Mouse (Mus musculus) E14TG2a.4 (cell line): ENCODE results near the gene Kdelc1.

Experiments
- H3K27me3 ChIP-seq: 2 replicates; pipeline ENCODE4 v1.6.1; 2014; ENCODE audit warnings: low read length, control low read depth; ENCODE audit not compliant: insufficient read depth
- H3K36me3 ChIP-seq: 2 replicates; pipeline ENCODE4 v1.6.1; 2014; ENCODE audit warnings: low read length, control low read depth; ENCODE audit not compliant: insufficient read depth
- H3K4me1 ChIP-seq: replicated peaks from 2 replicates; pipeline ENCODE4 v1.6.1; 2014; ENCODE audit warnings: low read depth, low read length, control low read depth
- H3K4me3 ChIP-seq: replicated peaks from 2 replicates; pipeline ENCODE4 v1.5.1; 2014; ENCODE audit warnings: mild to moderate bottlenecking, low read length
- H3K9me3 ChIP-seq: 2 replicates; pipeline ENCODE4 v1.6.1; 2014; ENCODE audit warnings: low read length, control low read depth
- CTCF ChIP-seq: conservative IDR thresholded peaks from 2 replicates; pipeline ENCODE4 v1.5.1; 2014; ENCODE audit warnings: low read length
- NANOG ChIP-seq: IDR thresholded peaks from 2 replicates; pipeline ENCODE4 v1.6.1; 2014; ENCODE audit warnings: borderline replicate concordance, low read length, mixed read lengths
- POU5F1 ChIP-seq: IDR thresholded peaks from 2 replicates; pipeline ENCODE4 v1.6.1; 2014; ENCODE audit warnings: low read length, borderline replicate concordance

Kdelc1 gene

DNA sequence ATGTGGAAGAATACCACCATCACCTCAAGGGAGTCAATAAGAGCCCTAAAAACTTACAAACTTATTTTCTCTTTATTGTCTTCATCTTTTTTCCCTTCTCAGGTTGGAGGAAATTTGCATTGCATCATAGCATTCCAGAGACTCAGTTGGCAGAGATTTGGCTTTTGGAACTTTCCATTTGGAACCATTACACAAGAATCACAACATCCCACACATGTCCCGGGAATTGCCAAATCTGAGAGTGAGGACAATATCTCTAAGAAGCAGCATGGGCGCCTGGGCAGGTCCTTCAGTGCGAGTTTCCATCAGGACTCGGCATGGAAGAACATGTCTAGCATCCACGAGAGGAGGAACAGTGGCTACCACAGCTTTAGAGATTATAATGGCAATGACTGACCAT lies 24.1 kb upstream of the Kdelc1 start:
- Histone ChIP-seq H3K9me3 (no peaks in the 10 kb centered on the region), H3K4me3 (no peak overlapping the region), H3K27me3 (0 out of 2 replicates have a peak, but pooled peaks cover 4% of the 10 kb centered on the region), H3K4me1 (peaks cover 6% of the 10 kb centered on the region; the same call in 1 of the 2 replicates), H3K36me3 (peaks cover 7% of the 10 kb centered on the region)
- TF ChIP-seq CTCF (no peak), NANOG (no peak), POU5F1 (no peak)

DNA sequence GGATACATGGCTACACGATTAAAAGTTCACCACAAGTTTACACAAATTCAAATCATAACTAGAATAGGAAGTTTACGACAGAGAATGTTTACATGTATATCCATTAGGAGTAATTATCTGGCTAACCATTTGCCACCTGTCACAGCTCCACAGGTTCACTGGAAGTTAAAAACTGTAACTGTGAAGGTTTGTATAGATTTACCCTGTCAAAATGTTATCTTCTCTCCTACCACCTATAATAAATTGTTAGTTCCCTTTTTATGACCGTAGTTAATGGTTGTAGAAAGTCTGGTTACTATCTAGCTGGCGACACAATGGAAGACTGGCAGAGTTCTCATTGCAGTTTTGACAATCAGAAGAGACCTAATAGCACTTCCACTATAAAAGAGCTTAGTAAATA lies 21.6 kb upstream of the Kdelc1 start:
- Histone ChIP-seq H3K4me3 (no peak overlapping the region), H3K36me3 (peaks cover 7% of the 10 kb centered on the region), H3K4me1 (no peaks in the 10 kb centered on the region), H3K27me3 (0 out of 2 replicates have a peak, but pooled peaks cover under 1% of the 10 kb centered on the region), H3K9me3 (no peaks in the 10 kb centered on the region)
- TF ChIP-seq POU5F1 (no peak), NANOG (no peak), CTCF (no peak)

DNA sequence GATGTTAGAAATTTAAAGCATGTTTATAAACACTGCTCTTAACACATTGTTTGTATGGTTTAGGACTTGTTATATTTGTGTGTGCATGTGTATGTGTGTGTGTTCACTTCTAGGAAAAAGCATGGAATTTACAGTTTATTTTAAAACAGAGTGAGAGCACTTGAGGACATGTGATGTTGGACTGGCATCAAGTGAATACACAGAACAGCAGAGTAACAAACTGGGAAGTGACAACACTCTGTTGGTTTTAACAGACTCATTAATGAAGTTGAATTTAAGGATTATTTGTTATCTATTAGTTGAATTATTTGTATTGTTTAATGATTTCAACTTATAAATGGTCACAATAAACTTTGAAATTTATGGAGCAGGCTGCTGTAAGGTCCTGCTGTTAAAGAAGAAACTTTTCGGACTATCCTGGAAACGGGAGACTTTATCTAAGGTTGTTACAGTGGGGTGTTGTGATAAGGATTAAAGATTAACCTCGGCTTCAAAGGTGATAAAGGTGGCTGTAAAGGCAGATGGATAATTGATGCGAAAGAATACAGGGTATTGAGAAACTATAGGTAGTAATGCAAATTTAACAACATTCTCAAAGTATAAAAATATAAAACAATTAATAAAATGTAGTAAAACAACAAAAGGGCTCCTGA lies 11.4 kb upstream of the Kdelc1 start:
- Histone ChIP-seq H3K4me3 (no peak overlapping the region), H3K9me3 (no peaks in the 10 kb centered on the region), H3K4me1 (no peaks in the 10 kb centered on the region), H3K36me3 (peaks cover 3% of the 10 kb centered on the region; the same call in 1 of the 2 replicates), H3K27me3 (no peaks in the 10 kb centered on the region)
- no peak for TF ChIP-seq NANOG
- no peak for TF ChIP-seq POU5F1
- no peak for TF ChIP-seq CTCF

DNA sequence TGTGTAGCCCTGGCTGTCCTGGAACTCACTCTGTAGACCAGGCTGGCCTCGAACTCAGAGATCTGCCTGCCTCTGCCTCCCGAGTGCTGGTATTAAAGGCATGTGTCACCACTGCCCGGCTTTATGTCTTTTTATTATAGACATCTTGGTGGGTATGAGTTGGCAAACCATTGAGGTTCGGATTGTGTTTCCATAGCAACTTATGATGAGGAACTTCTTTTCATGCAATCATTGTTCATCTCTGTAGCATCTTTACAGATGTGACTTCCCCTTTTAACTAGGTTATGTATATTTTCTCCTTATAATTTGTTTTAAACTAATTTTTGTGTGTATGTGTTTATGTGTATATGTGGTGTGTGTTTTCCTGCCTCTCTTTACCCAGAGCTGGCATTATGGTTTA lies 7.0 kb upstream of the Kdelc1 start:
- no peaks in the 10 kb centered on the region for H3K9me3 ChIP-seq
- TF ChIP-seq NANOG (no peak), POU5F1 (no peak), CTCF (no peak)
- H3K36me3 ChIP-seq: peaks cover 3% of the 10 kb centered on the region; the same call in 1 of the 2 replicates
- H3K4me3 ChIP-seq: no peak overlapping the region
- no peaks in the 10 kb centered on the region for H3K27me3 ChIP-seq
- H3K4me1 ChIP-seq: no peaks in the 10 kb centered on the region

DNA sequence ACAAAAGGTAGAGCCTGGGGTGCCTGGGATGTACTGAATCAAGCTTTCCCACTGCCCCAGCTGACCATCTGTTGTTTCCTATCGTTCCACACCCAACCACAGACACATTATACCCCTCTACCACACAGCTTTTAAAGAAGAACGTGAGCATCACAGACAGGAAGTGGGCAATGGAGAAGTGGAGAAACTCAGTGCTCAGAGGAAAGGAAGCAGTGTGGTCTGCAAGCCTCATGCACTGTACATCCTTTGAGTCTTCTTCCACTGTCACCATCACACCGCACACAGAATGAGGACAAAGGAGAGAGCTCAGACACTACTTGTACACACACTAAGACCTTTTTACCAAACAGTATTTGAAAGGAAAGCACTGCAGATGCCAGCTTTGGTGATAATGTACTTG lies 3.6 kb upstream of the Kdelc1 start:
- Histone ChIP-seq H3K4me3 (no peak overlapping the region), H3K36me3 (0 out of 2 replicates have a peak, but pooled peaks cover 3% of the 10 kb centered on the region), H3K4me1 (peaks cover 11% of the 10 kb centered on the region), H3K27me3 (no peaks in the 10 kb centered on the region), H3K9me3 (no peaks in the 10 kb centered on the region)
- TF ChIP-seq NANOG (no peak), POU5F1 (no peak), CTCF (no peak)

DNA sequence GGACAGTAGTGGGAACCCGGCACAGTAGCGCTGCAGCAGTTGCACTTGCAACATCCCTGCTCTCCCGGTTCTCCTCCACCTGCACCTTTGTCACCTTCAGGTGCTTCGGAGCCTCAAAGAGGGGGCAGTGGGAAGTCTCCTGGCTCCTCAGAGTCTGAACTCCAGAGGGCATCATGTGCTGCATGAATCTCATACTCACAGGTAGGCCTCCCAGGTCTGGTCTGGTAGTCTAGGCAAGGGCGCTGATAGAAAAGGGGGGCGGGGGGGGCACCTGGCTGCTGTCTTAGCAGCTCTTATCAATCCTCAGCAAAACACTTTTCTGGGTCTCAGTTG lies 1.4 kb upstream of the Kdelc1 start:
- Histone ChIP-seq H3K36me3 (peaks cover 13% of the 10 kb centered on the region), H3K9me3 (no peaks in the 10 kb centered on the region), H3K4me3 (peak overlapping the region; percentile 96), H3K4me1 (peaks cover 11% of the 10 kb centered on the region), H3K27me3 (no peaks in the 10 kb centered on the region)
- TF ChIP-seq CTCF (no peak), POU5F1 (no peak), NANOG (no peak)

DNA sequence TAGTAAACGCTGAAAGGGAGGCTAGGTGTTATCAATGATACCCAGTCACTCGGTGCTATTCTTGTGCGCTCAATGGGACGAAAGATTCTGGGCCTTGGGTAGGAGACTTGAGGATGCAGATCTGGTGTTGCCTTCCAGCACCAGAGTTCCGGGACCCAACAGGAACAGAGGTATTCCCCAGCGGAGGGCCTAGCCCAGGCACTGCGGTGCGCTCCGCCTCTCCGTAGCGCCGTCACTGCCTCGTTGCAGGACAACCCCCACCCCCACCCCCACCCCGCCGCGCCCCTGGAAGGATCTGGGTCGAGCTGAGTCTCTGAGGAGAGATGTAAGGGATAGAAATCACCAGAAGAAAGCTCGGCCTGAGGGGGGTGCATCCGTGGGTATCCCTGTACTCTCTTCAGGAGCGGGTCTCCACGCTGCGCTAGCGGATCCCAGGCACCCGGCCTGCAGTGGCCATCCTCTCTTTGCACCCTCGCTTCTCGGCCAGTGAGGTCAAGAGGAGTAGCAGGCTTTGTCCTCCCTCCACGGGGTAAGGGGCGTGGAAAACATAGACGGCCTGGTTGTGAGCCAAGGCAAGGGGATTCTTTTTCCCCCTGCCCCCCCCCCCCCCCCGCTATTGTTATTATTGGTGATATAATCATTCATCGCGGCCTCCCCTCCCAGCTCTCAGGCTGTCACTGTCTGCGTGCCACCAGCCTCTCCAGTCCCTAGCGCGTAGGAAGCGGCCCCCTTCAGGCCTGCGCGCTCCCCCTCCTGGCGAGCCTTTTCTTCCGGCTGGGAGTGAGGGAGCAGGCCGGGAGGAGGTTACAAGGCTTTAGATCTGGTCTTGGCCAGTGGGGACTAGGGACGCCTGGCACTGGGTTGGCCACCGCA lies 829 bp upstream of the Kdelc1 start:
- H3K9me3 ChIP-seq: no peaks in the 10 kb centered on the region
- peak overlapping the region; percentile 96 for H3K4me3 ChIP-seq
- peak; percentile 8; the same call in 1 of the 2 replicates for TF ChIP-seq CTCF
- TF ChIP-seq POU5F1: no peak
- H3K36me3 ChIP-seq: peaks cover 19% of the 10 kb centered on the region
- peaks cover 11% of the 10 kb centered on the region for H3K4me1 ChIP-seq
- no peaks in the 10 kb centered on the region for H3K27me3 ChIP-seq

DNA sequence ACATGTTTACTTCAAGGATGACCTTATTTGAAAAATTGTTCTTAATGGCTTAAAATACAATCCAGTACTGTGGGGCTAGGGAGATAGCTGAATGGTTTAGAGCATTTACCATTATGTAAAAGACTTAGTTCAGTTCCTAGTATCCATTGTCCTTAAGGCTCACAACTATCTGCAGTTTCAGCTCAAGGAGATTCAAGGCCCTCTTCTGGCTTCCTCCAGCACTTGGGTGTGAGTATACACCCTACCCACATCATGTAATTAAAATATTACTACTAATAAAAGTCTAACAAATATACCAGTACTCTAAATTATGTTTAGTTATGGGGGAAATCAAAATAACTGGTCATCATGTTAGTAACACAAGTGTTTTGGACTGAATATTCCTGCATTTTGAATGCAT lies 1.0 kb downstream of the Kdelc1 start:
- TF ChIP-seq NANOG: no peak
- TF ChIP-seq POU5F1: no peak
- TF ChIP-seq CTCF: no peak
- peaks cover 11% of the 10 kb centered on the region for H3K4me1 ChIP-seq
- peak overlapping the region; percentile 96 for H3K4me3 ChIP-seq
- peaks cover 36% of the 10 kb centered on the region for H3K36me3 ChIP-seq
- H3K27me3 ChIP-seq: no peaks in the 10 kb centered on the region
- H3K9me3 ChIP-seq: no peaks in the 10 kb centered on the region
